Mouse (Mus musculus) ES-Bruce4 (cell line): ENCODE measurements around the gene 6430531B16Rik. TPM values are rescaled to one million over a fixed set of nuclear protein-coding genes. Genes with fewer than 3 reads are reported as not detected.

Source experiments
- H3K27ac ChIP-seq: 2 replicates; pipeline ENCODE4 v1.5.1; 2012; ENCODE audit warnings: low read length, inconsistent platforms; ENCODE audit not compliant: insufficient read depth
- H3K27me3 ChIP-seq: 2 replicates; pipeline ENCODE4 v1.6.1; 2012; ENCODE audit warnings: mild to moderate bottlenecking, low read length, inconsistent platforms; ENCODE audit not compliant: control insufficient read depth, poor library complexity, insufficient read depth, severe bottlenecking
- H3K36me3 ChIP-seq: 2 replicates; pipeline ENCODE4 v1.6.1; 2012; ENCODE audit warnings: inconsistent platforms, mild to moderate bottlenecking, low read length, moderate library complexity; ENCODE audit not compliant: control insufficient read depth, poor library complexity, insufficient read depth, severe bottlenecking
- H3K4me1 ChIP-seq: one replicate; pipeline ENCODE4 v1.8.1; 2011; ENCODE audit warnings: low read length; ENCODE audit not compliant: control insufficient read depth, insufficient read depth
- H3K4me3 ChIP-seq: 2 replicates; pipeline ENCODE4 v1.5.1; 2011; ENCODE audit warnings: low read depth, mild to moderate bottlenecking, low read length
- H3K9ac ChIP-seq: 2 replicates; pipeline ENCODE4 v1.6.1; 2012; ENCODE audit warnings: low read depth, mild to moderate bottlenecking, inconsistent platforms; ENCODE audit not compliant: poor library complexity, severe bottlenecking
- H3K9me3 ChIP-seq: replicated peaks from 2 replicates; pipeline ENCODE4 v1.6.1; 2012; ENCODE audit warnings: mild to moderate bottlenecking, low read length, inconsistent platforms; ENCODE audit not compliant: control insufficient read depth, poor library complexity, insufficient read depth, severe bottlenecking
- CTCF ChIP-seq: IDR thresholded peaks from one replicate; pipeline ENCODE4 v1.8.1; 2011; ENCODE audit warnings: low read depth, low read length
- EP300 ChIP-seq: IDR thresholded peaks from 2 replicates; pipeline ENCODE4 v1.6.1; 2011; ENCODE audit warnings: low read depth, low read length; ENCODE audit not compliant: insufficient read depth
- POLR2A ChIP-seq: IDR thresholded peaks from one replicate; pipeline ENCODE4 v1.8.1; 2011; ENCODE audit warnings: low read length; ENCODE audit not compliant: insufficient read depth
- polyA plus RNA-seq: library from polyadenylated mRNA; stranded (reverse); fragments of >200 nt; gene quantifications from 2 replicates; pipeline ENCODE4 v1.2.4, GENCODE M21; 2011; ENCODE audit warnings: low read depth; ENCODE audit not compliant: missing spikeins, insufficient read depth, insufficient read length

Gene 6430531B16Rik
- polyA plus RNA-seq, 1 experiment, result 3.9 TPM

GRCm38 (mm10) chr7:139956658-139957057, 21.9 kb downstream of the 6430531B16Rik start:
- Histone ChIP-seq H3K27ac (no peak overlapping the region), H3K27me3 (no peaks in the 10 kb centered on the region), H3K4me3 (no peak overlapping the region), H3K4me1 (no peaks in the 10 kb centered on the region), H3K9me3 (no peaks in the 10 kb centered on the region), H3K9ac (no peak overlapping the region), H3K36me3 (no peaks in the 10 kb centered on the region; the same call in 1 of the 2 replicates)
- TF ChIP-seq EP300 (no peak), CTCF (no peak), POLR2A (no peak)

DNA sequence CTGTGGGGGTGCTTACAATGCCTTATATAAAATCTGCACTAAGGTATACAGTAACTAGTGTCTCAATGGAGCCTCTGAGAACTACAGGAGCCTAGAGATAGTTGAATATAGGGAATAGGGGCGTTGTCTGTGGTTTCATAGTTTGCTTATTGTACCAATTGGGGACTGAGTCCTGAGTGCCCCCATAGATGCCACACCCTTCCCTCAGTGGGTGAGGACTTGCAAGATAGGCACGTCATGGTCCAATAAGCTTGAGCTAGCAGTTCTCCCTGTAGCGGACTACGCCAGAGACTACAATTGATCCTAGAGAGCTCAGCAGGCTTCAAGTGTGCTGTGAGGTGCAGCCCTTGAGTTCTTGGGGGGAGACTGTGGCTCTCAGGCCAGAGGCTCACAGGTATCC, 23.1 kb downstream of the 6430531B16Rik start:
- H3K36me3 ChIP-seq, result no peaks in the 10 kb centered on the region; the same call in 1 of the 2 replicates
- no peak overlapping the region for H3K4me3 ChIP-seq
- H3K27ac ChIP-seq, result no peak overlapping the region
- TF ChIP-seq POLR2A (no peak), CTCF (no peak), EP300 (no peak)
- no peaks in the 10 kb centered on the region for H3K27me3 ChIP-seq
- H3K4me1 ChIP-seq, result no peaks in the 10 kb centered on the region
- no peaks in the 10 kb centered on the region for H3K9me3 ChIP-seq
- H3K9ac ChIP-seq, result no peak overlapping the region

DNA sequence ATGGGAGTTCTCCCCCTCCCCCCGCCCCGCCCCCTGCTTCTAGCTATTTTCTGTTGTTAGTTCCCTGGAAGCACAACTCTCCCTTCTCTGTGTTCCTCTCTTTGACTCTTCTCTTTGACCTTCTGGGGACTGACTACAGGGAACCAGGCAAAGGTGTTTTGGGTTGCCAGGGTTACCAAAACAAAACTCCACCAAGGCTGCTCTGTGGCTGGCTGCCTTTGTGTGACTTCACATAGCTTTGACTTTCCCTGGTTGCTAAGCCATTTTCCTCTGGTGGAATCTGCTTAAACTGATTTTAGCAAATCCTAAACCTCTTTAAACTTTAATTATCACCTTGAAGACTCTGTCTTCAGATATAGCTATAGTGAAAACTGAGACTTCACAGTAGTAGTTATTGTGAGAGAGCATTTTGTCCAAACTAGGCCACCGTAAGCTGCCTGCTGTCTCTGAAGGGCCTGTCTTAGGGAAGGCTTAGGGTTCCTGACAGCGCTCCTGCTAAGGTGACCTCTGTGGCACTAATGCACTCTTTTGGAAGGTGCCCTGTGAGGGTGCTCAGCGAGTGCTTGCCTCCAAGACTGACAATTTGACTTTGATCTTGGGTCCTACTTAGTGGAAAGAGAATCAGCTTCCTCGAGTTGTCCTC, 26.4 kb downstream of the 6430531B16Rik start:
- Histone ChIP-seq H3K4me3 (no peak overlapping the region), H3K36me3 (peaks cover under 1% of the 10 kb centered on the region; the same call in 1 of the 2 replicates), H3K27me3 (no peaks in the 10 kb centered on the region), H3K27ac (no peak overlapping the region), H3K9me3 (no peaks in the 10 kb centered on the region), H3K9ac (peak overlapping the region; percentile 81; the same call in 1 of the 2 replicates), H3K4me1 (peaks cover 5% of the 10 kb centered on the region)
- no peak for TF ChIP-seq CTCF
- no peak for TF ChIP-seq EP300
- no peak for TF ChIP-seq POLR2A

- Histone ChIP-seq H3K9ac (peak overlapping the region; percentile 81), H3K27me3 (no peaks in the 10 kb centered on the region), H3K27ac (peak overlapping the region; percentile 89; the same call in 1 of the 2 replicates)
Observed at GRCm38 (mm10) chr7:139951079-139951478, 27.5 kb downstream of the 6430531B16Rik start.

GRCm38 (mm10) chr7:139950283-139950971, 28.1 kb downstream of the 6430531B16Rik start:
- H3K4me3 ChIP-seq, result peak overlapping the region; percentile 71
- H3K27ac ChIP-seq, result peak overlapping the region; percentile 89
- H3K36me3 ChIP-seq, result peaks cover 5% of the 10 kb centered on the region; the same call in 1 of the 2 replicates
- peak overlapping the region; percentile 81 for H3K9ac ChIP-seq
- no peaks in the 10 kb centered on the region for H3K9me3 ChIP-seq
- H3K27me3 ChIP-seq, result no peaks in the 10 kb centered on the region
- H3K4me1 ChIP-seq, result peaks cover 5% of the 10 kb centered on the region
- TF ChIP-seq EP300 (peak; percentile 88), POLR2A (peak; percentile 39), CTCF (no peak)

More at GRCm38 (mm10) chr7:139951079-139951478, 27.5 kb downstream of the 6430531B16Rik start:
- peak overlapping the region; percentile 71 for H3K4me3 ChIP-seq
- no peak for TF ChIP-seq CTCF
- TF ChIP-seq POLR2A, result peak; percentile 14
- H3K9me3 ChIP-seq, result no peaks in the 10 kb centered on the region
- peaks cover 3% of the 10 kb centered on the region; the same call in 1 of the 2 replicates for H3K36me3 ChIP-seq
- peaks cover 5% of the 10 kb centered on the region for H3K4me1 ChIP-seq

DNA sequence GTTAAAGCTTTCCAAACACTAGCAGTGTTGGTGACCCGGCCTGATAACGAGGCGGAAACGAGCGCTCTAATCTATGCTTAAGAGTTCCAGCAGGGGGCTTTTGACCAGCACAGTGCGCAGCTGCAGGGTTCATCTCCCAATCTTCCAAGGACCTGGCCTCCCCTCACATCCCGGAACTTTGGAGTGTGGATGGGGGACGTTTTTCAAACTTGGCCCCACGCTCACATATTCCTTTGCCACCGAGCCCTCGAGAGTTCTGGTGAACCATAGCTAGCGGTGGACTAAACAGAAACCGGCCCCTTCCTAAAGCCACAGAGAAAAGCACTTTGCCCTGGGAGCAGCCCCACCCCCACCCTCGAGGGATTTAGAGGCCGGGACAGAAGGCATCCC, 28.7 kb downstream of the 6430531B16Rik start:
- H3K27ac ChIP-seq, result peak overlapping the region; percentile 89
- peaks cover 10% of the 10 kb centered on the region for H3K36me3 ChIP-seq
- H3K9me3 ChIP-seq, result no peaks in the 10 kb centered on the region
- H3K9ac ChIP-seq, result peak overlapping the region; percentile 81
- H3K27me3 ChIP-seq, result no peaks in the 10 kb centered on the region
- H3K4me1 ChIP-seq, result peaks cover 5% of the 10 kb centered on the region
- peak overlapping the region; percentile 71 for H3K4me3 ChIP-seq
- TF ChIP-seq CTCF, result peak; percentile 20
- TF ChIP-seq POLR2A, result no peak
- peak; percentile 96; the same call in 1 of the 2 replicates for TF ChIP-seq EP300
